Mouse (Mus musculus) hematopoietic stem cell, adult 5-6 weeks (primary cell): ENCODE measurements around the gene Fam19a3. TPM values are rescaled to one million over a fixed set of nuclear protein-coding genes. Genes with fewer than 3 reads are reported as not detected.
"Not testable (repeated sequence)": the region's sequence is repeated elsewhere in the genome, so short reads cannot be mapped to it uniquely, and the experiment has no call there.

Experiments used
- ATAC-seq, 2 experiments: fragments of 125-278 bp in 1 of 2; replicated peaks in 1 of 2; 2 replicates each; pipeline ENCODE4 v1.8.0; 2016 to 2017; ENCODE audit warnings: inconsistent platforms in 2 of 2, mild to moderate bottlenecking in 2 of 2, moderate number of reproducible peaks in 2 of 2, low read depth in 1 of 2, moderate TSS enrichment in 1 of 2; ENCODE audit not compliant: low FRiP score in 2 of 2, poor library complexity in 2 of 2, severe bottlenecking in 2 of 2, insufficient read depth in 1 of 2, low TSS enrichment in 1 of 2
- total RNA-seq: library from RNA; stranded (forward); fragments of 172-1452, 232-1000 nt; gene quantifications from 2 replicates; pipeline ENCODE4 v1.2.3, GENCODE M21; 2017

Gene Fam19a3
- total RNA-seq, 1 experiment from 2014 or later = not detected

GRCm38 (mm10) chr3:104777342-104777741 lies 4.3 kb downstream of the Fam19a3 start:
- ATAC-seq = peak; percentile 25 to 34; a peak in 1 of 4 replicates

GRCm38 (mm10) chr3:104773301-104773700 lies 8.3 kb downstream of the Fam19a3 start:
- no peak for ATAC-seq

GRCm38 (mm10) chr3:104771460-104771859 lies 10.2 kb downstream of the Fam19a3 start:
- no peak for ATAC-seq

- no peak for ATAC-seq
Measured at GRCm38 (mm10) chr3:104770918-104771317, 10.7 kb downstream of the Fam19a3 start.

- ATAC-seq = peak in 1 of 2 experiments; percentile 42; a peak in 2 of 4 replicates
Measured at GRCm38 (mm10) chr3:104770035-104770434, 11.6 kb downstream of the Fam19a3 start.

- no peak for ATAC-seq
Measured at GRCm38 (mm10) chr3:104769135-104769534, 12.5 kb downstream of the Fam19a3 start.

- no peak for ATAC-seq
Measured at GRCm38 (mm10) chr3:104767716-104768115, 13.9 kb downstream of the Fam19a3 start.

GRCm38 (mm10) chr3:104767141-104767540 lies 14.5 kb downstream of the Fam19a3 start:
- ATAC-seq = no peak

- no peak for ATAC-seq
Measured at GRCm38 (mm10) chr3:104765021-104765420, 16.6 kb downstream of the Fam19a3 start.

GRCm38 (mm10) chr3:104762103-104762863 lies 19.4 kb downstream of the Fam19a3 start:
- not testable (repeated sequence) for ATAC-seq

GRCm38 (mm10) chr3:104758869-104759268 lies 22.8 kb downstream of the Fam19a3 start:
- no peak for ATAC-seq

GRCm38 (mm10) chr3:104758406-104758805 lies 23.2 kb downstream of the Fam19a3 start:
- peak; percentile 70 to 84 for ATAC-seq

GRCm38 (mm10) chr3:104752845-104753244 lies 28.8 kb downstream of the Fam19a3 start:
- ATAC-seq = peak; percentile 27 to 45; a peak in 3 of 4 replicates

- peak; percentile 72 to 84 for ATAC-seq
Measured at GRCm38 (mm10) chr3:104743864-104744263, 37.8 kb downstream of the Fam19a3 start.

- ATAC-seq = no peak
Measured at GRCm38 (mm10) chr3:104743161-104743560, 38.5 kb downstream of the Fam19a3 start.

GRCm38 (mm10) chr3:104741954-104742353 lies 39.7 kb downstream of the Fam19a3 start:
- no peak for ATAC-seq

GRCm38 (mm10) chr3:104734654-104735053 lies 47.0 kb downstream of the Fam19a3 start:
- no peak for ATAC-seq

- no peak for ATAC-seq
Measured at GRCm38 (mm10) chr3:104732907-104733306, 48.7 kb downstream of the Fam19a3 start.

- ATAC-seq = peak; percentile 53; a peak in 3 of 4 replicates
Measured at GRCm38 (mm10) chr3:104729270-104729839, 52.3 kb downstream of the Fam19a3 start.
